Mouse (Mus musculus): ENCODE data around the gene Tmem42. TPM values are rescaled to one million over a fixed set of nuclear protein-coding genes. Genes with fewer than 3 reads are reported as not detected.

Tmem42 gene
- polyA plus RNA-seq (2012; rRNA removed) = 21.2 and 21.3 TPM in 2 replicates

- Histone ChIP-seq H3K4me3 (replicated peaks; ENCODE audit: insufficient read depth, low read depth, low read length) (peak within 1 kb of the TSS; percentile 100), H3K27ac (ENCODE audit: insufficient read depth, low read length) (peak within 1 kb of the TSS; percentile 94), H3K27me3 (ENCODE audit: control insufficient read depth, insufficient read depth, low read length) (no peaks in the 10 kb centered on the region), H3K4me1 (ENCODE audit: control insufficient read depth, insufficient read depth, low read length) (no peaks in the 10 kb centered on the region)
- TF ChIP-seq POLR2A (IDR thresholded peaks at IDR 0.05; ENCODE audit: borderline replicate concordance, insufficient read depth, low read length) = peak; percentile 36
- TF ChIP-seq CTCF (IDR thresholded peaks at IDR 0.05; ENCODE audit: borderline replicate concordance, insufficient read depth, low read depth, low read length) = no peak
- DNase-seq = peak; percentile 92 to 95
- WGBS = under 1% methylated on average over 59 of the region's 69 CpGs
Measured at GRCm38 (mm10) chr9:123020995-123021631, at the start of gene Tmem42. Gene Tmem42, plus strand, starts transcription at chr9:123021326.

GRCm38 (mm10) chr9:122998406-122999192 is 22.5 kb upstream of the Tmem42 start:
- Histone ChIP-seq H3K4me3 (replicated peaks; ENCODE audit: insufficient read depth, low read depth, low read length) (no peak overlapping the region), H3K4me1 (ENCODE audit: control insufficient read depth, insufficient read depth, low read length) (no peaks in the 10 kb centered on the region), H3K27me3 (ENCODE audit: control insufficient read depth, insufficient read depth, low read length) (no peaks in the 10 kb centered on the region), H3K27ac (ENCODE audit: insufficient read depth, low read length) (no peak overlapping the region)
- TF ChIP-seq CTCF (IDR thresholded peaks at IDR 0.05; ENCODE audit: borderline replicate concordance, insufficient read depth, low read depth, low read length) = no peak
- TF ChIP-seq POLR2A (IDR thresholded peaks at IDR 0.05; ENCODE audit: borderline replicate concordance, insufficient read depth, low read length) = no peak
- no peak for DNase-seq
- WGBS = 95% methylated on average over 10 of the region's 10 CpGs

GRCm38 (mm10) chr9:122999193-122999586 is 21.9 kb upstream of the Tmem42 start:
- H3K27me3 ChIP-seq (ENCODE audit: control insufficient read depth, insufficient read depth, low read length) = no peaks in the 10 kb centered on the region
- no peak for DNase-seq
- no peak overlapping the region for H3K27ac ChIP-seq (ENCODE audit: insufficient read depth, low read length)
- H3K4me1 ChIP-seq (ENCODE audit: control insufficient read depth, insufficient read depth, low read length) = no peaks in the 10 kb centered on the region; the same call in 1 of the 2 replicates
- H3K4me3 ChIP-seq (replicated peaks; ENCODE audit: insufficient read depth, low read depth, low read length) = no peak overlapping the region
- WGBS = 96% methylated on average over 4 of the region's 4 CpGs
- TF ChIP-seq CTCF (IDR thresholded peaks at IDR 0.05; ENCODE audit: borderline replicate concordance, insufficient read depth, low read depth, low read length) = no peak
- TF ChIP-seq POLR2A (IDR thresholded peaks at IDR 0.05; ENCODE audit: borderline replicate concordance, insufficient read depth, low read length) = no peak

- no peak overlapping the region for H3K27ac ChIP-seq (ENCODE audit: insufficient read depth, low read length)
- no peak overlapping the region for H3K4me3 ChIP-seq (replicated peaks; ENCODE audit: insufficient read depth, low read depth, low read length)
- DNase-seq = no peak
- TF ChIP-seq CTCF (IDR thresholded peaks at IDR 0.05; ENCODE audit: borderline replicate concordance, insufficient read depth, low read depth, low read length) = no peak
- no peak for TF ChIP-seq POLR2A (IDR thresholded peaks at IDR 0.05; ENCODE audit: borderline replicate concordance, insufficient read depth, low read length)
- H3K27me3 ChIP-seq (ENCODE audit: control insufficient read depth, insufficient read depth, low read length) = no peaks in the 10 kb centered on the region
- no peaks in the 10 kb centered on the region; the same call in 1 of the 2 replicates for H3K4me1 ChIP-seq (ENCODE audit: control insufficient read depth, insufficient read depth, low read length)
- 100% methylated on average over 2 of the region's 2 CpGs for whole genome bisulfite sequencing
Measured at GRCm38 (mm10) chr9:123004718-123005117, 16.4 kb upstream of the Tmem42 start.

- WGBS = 69% methylated on average over 6 of the region's 6 CpGs
- Histone ChIP-seq H3K27ac (ENCODE audit: insufficient read depth, low read length) (no peak overlapping the region), H3K4me3 (replicated peaks; ENCODE audit: insufficient read depth, low read depth, low read length) (no peak overlapping the region), H3K4me1 (ENCODE audit: control insufficient read depth, insufficient read depth, low read length) (no peaks in the 10 kb centered on the region; the same call in 1 of the 2 replicates), H3K27me3 (ENCODE audit: control insufficient read depth, insufficient read depth, low read length) (no peaks in the 10 kb centered on the region)
- no peak for DNase-seq
- TF ChIP-seq CTCF (IDR thresholded peaks at IDR 0.05; ENCODE audit: borderline replicate concordance, insufficient read depth, low read depth, low read length) = peak; percentile 32; the same call in 1 of the 2 replicates
- TF ChIP-seq POLR2A (IDR thresholded peaks at IDR 0.05; ENCODE audit: borderline replicate concordance, insufficient read depth, low read length) = no peak
Measured at GRCm38 (mm10) chr9:123006071-123006470, 15.1 kb upstream of the Tmem42 start.

GRCm38 (mm10) chr9:123021636-123022379 is 682 bp downstream of the Tmem42 start:
- no peak for TF ChIP-seq CTCF (IDR thresholded peaks at IDR 0.05; ENCODE audit: borderline replicate concordance, insufficient read depth, low read depth, low read length)
- TF ChIP-seq POLR2A (IDR thresholded peaks at IDR 0.05; ENCODE audit: borderline replicate concordance, insufficient read depth, low read length) = 0 out of 2 replicates have a peak, but pooled peaks have one; percentile 1
- H3K4me3 ChIP-seq (replicated peaks; ENCODE audit: insufficient read depth, low read depth, low read length) = peak overlapping the region; percentile 91
- no peak overlapping the region for H3K27ac ChIP-seq (ENCODE audit: insufficient read depth, low read length)
- DNase-seq = peak in 1 of 2 experiments; percentile 68
- no peaks in the 10 kb centered on the region for H3K4me1 ChIP-seq (ENCODE audit: control insufficient read depth, insufficient read depth, low read length)
- WGBS = 31% methylated on average over 18 of the region's 24 CpGs
- H3K27me3 ChIP-seq (ENCODE audit: control insufficient read depth, insufficient read depth, low read length) = no peaks in the 10 kb centered on the region

- Histone ChIP-seq H3K27me3 (ENCODE audit: control insufficient read depth, insufficient read depth, low read length) (no peaks in the 10 kb centered on the region), H3K27ac (ENCODE audit: insufficient read depth, low read length) (no peak overlapping the region), H3K4me3 (replicated peaks; ENCODE audit: insufficient read depth, low read depth, low read length) (no peak overlapping the region), H3K4me1 (ENCODE audit: control insufficient read depth, insufficient read depth, low read length) (no peaks in the 10 kb centered on the region)
- no peak for TF ChIP-seq POLR2A (IDR thresholded peaks at IDR 0.05; ENCODE audit: borderline replicate concordance, insufficient read depth, low read length)
- no peak for TF ChIP-seq CTCF (IDR thresholded peaks at IDR 0.05; ENCODE audit: borderline replicate concordance, insufficient read depth, low read depth, low read length)
- 89% methylated on average over 2 of the region's 2 CpGs for WGBS
- no peak for DNase-seq
Measured at GRCm38 (mm10) chr9:123024201-123024600, 3.1 kb downstream of the Tmem42 start.

All from cerebellum, adult 2 months (tissue).